Mouse (Mus musculus) frontal cortex, postnatal 36 days (tissue): Measurements from ENCODE around the gene Pacsin2.
"Not testable (repeated sequence)": the region's sequence is repeated elsewhere in the genome, so short reads cannot be mapped to it uniquely, and the experiment has no call there.

ENCODE experiments used
- DNase-seq, 2 experiments: peaks; one replicate each; pipeline ENCODE4 v3.0.0; 2022; ENCODE audit warnings: low spot score in 2 of 2

Pacsin2 gene

GRCm38 (mm10) chr15:83464083-83464904 lies at the start of gene Pacsin2:
Pacsin2 (minus strand) TSS chr15:83464606.
- peak; percentile 94 to 97 for DNase-seq

- DNase-seq: no peak
Observed at GRCm38 (mm10) chr15:83512489-83513281, 48.3 kb upstream of the Pacsin2 start.

GRCm38 (mm10) chr15:83510805-83511405 lies 46.5 kb upstream of the Pacsin2 start, which contains the start of gene Ttll1:
Ttll1 (minus strand) TSS chr15:83510893.
- DNase-seq: peak; percentile 94 to 96

DNA sequence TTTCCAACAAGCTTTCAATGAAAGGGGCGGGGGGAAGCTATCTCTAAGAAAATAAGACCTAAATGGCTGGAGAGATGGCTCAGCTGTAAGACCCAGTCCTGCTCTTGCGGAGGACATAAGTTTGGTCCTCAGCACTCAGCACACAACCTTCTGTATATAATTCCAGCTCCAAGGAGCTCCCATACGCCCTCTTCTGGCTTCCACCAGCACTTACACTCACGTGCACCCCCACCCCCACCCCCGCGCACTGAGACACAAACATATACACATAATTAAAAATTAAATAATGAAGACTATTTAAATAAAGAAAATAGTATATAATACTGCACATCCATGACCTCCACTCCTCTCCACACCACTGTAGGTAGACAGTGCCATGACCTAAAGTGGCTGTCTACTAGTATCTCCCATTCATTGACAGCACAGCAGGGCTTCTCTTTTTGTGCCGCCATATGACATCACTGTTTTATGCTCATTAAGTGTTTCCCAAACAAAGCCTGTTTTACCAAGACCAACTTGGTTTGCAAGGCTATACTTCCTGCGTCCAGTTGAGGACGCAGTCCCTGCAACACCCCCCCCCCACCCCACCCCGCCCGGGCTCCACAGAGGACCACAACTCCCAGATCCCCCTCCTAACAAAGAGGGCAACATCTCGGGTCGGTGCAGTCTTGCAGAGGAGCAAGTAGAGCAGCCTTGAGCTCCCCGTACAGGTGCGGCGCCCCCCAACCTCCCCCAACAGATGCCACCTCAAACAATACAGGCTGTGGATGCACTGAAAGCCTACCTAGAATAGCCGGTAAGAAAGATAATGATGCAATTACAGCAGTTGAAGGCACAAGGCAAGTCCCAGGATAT lies 45.8 kb upstream of the Pacsin2 start:
- DNase-seq: no peak

DNA sequence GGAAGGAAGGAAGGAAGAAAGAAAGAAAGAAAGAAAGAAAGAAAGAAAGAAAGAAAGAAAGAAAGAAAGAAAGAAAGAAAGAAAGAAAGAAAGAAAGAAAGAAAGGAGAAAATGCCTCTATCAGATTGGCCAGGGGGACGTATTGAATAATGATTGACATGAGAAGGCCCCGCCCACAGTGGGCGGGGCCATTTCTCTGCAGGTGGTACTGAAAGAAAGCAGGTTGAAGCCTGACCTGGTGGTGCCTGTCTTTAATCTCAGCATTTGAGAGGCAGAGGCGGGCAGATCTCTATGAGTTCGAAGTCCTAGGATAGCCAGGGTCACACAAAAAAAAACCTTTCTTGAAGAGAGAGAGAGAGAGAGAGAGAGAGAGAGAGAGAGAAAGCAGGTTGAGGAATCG lies 37.1 kb upstream of the Pacsin2 start:
- DNase-seq: not testable (repeated sequence)

- peak in 1 of 2 experiments; percentile 14 for DNase-seq
Observed at GRCm38 (mm10) chr15:83500352-83500751, 35.9 kb upstream of the Pacsin2 start.

- no peak for DNase-seq
Observed at GRCm38 (mm10) chr15:83499211-83499755, 34.9 kb upstream of the Pacsin2 start.

GRCm38 (mm10) chr15:83497299-83497698 lies 32.9 kb upstream of the Pacsin2 start:
- DNase-seq: no peak

GRCm38 (mm10) chr15:83495787-83496367 lies 31.5 kb upstream of the Pacsin2 start:
- DNase-seq: no peak

GRCm38 (mm10) chr15:83495195-83495594 lies 30.8 kb upstream of the Pacsin2 start:
- no peak for DNase-seq

- DNase-seq: no peak
Observed at GRCm38 (mm10) chr15:83494572-83494920, 30.1 kb upstream of the Pacsin2 start.

DNA sequence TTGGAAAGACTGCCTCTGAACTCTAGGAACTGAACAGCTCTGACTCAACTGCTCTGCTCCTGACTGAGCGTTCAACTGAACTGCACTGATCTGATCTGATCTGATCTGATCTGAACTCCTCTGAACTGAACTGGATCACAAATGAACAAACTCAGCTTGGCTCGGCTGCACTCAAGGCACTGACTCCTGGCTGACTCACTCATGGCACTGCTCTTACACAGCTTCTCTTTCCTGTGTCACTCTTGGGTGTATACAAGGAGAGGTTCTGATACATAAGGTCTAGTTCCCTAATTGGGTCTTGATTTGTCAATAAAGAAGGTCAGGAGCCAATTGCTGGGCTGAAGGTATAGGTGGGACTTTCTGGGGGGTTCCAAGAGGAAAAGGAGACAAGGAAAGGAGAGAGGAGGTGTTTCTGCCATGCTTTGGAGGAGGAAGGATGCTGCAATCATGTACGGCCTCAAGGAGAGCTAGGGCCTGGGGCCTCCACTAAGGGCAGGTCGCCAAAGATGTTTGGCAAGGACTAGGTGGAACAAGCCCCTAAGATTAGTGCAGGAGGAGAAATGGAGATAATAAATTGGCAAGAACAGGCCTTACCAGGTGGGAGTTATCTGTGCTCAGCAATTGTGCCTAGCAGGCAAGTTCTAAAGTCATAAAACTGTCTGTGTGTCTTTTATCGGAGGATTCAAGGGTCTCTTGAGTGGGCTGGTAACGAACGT lies 29.6 kb upstream of the Pacsin2 start:
- DNase-seq: no peak

- DNase-seq: no peak
Observed at GRCm38 (mm10) chr15:83491891-83492290, 27.5 kb upstream of the Pacsin2 start.

- DNase-seq: no peak
Observed at GRCm38 (mm10) chr15:83489471-83489870, 25.1 kb upstream of the Pacsin2 start.

DNA sequence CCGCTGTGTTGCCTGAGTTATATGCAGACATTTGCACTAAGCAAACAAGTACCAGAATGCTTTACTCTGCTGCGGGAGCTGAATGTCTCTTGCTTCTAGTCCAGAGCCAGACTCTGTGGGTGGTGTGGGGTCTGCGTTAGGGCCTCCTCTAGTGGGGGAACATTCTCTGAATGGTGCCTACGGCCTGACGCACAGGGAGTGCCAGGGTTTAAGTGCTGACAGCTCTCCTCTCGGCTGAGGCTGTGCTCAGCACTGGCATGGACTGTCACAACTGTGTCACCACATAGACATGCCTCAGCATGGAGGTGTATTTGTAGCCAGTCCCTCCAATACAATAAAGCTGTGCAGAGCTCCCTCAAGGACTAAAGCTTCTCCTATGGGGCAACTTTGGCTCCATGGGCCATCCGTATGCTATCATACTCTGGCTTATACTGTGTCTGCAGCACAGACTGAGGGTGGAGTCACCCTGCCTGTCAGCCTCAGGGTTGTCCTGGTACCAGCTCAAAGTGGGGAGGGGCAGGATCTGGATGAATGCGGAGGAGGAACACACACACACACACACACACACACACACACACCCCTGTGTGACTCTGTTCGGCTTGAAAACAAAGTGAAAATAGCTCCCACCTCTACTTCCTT lies 23.2 kb upstream of the Pacsin2 start:
- peak; percentile 21 to 31 for DNase-seq

DNA sequence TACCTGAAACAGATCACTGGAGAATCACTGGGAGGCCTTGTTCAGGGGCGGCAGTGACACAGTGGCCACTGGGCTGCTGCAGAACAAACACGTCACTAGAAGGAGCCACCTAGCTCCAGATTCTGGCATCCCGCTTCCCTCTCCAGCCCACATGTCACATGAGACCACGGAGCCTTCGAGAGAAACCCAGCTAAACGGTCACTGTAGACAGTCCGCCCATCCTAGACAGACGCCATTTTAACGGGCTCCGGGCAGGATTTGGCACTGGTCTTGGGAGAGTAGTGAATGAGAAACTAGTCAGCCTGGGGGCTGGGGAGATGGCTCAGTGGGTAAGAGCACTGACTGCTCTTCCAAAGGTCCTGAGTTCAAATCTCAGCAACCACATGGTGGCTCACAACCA lies 19.9 kb upstream of the Pacsin2 start:
- DNase-seq: no peak

- DNase-seq: peak in 1 of 2 experiments; percentile 9
Observed at GRCm38 (mm10) chr15:83483482-83483881, 19.1 kb upstream of the Pacsin2 start.

DNA sequence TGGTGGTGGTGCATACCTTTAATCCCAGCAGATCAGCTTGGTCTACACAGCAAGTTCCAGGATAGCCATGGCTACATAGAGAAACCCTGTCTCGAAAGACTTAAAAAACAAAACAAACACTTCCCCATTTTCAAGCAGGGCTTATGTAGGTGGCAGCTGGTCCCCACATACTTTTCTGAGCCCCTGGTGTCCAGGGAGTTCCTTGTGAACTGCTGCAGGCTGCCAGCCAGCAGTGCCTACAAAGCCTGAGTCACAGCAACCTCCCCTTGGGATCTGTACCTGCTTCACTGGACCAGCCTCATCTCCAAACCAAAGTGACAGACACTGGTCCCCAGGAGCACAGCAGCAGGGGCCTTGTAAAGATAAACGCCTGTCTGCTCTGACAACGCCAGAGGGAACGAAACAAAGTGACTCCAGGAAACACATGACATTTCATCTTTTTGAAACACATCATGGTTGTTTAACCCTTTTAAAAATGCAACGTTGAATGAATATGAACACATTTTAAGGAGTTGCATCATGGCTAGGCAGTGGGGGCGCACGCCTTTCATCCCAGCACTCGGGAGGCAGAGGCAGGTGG lies 18.3 kb upstream of the Pacsin2 start:
- DNase-seq: no peak

- DNase-seq: no peak
Observed at GRCm38 (mm10) chr15:83481236-83481780, 16.9 kb upstream of the Pacsin2 start.
